Mouse (Mus musculus): Measurements from ENCODE around the gene 1700003F12Rik.

Gene 1700003F12Rik

DNA sequence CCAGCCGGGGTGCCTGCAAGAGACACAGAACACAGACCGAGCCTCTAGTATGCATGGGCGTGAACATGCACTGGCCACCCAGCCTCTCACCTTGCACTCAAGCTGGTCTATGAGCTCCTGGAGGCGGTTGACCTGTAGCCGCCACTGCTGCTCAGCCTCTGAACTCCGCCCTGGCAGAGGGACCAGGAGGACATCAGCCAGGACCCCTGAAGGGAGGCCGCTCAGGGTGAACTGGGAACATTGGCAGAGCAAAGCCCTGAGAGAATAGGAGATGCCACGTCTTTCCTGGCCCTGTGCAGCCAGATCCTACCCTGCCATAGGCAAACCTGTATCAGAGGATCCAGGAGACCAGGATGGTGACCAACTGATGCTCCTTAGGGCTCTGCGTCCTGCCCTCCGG, at the start of gene 1700003F12Rik:
Gene 1700003F12Rik, plus strand, starts transcription at position 375 of the 400 bp plus-strand sequence.
- no peak for DNase-seq (ENCODE audit: low read depth, low spot score)

DNA sequence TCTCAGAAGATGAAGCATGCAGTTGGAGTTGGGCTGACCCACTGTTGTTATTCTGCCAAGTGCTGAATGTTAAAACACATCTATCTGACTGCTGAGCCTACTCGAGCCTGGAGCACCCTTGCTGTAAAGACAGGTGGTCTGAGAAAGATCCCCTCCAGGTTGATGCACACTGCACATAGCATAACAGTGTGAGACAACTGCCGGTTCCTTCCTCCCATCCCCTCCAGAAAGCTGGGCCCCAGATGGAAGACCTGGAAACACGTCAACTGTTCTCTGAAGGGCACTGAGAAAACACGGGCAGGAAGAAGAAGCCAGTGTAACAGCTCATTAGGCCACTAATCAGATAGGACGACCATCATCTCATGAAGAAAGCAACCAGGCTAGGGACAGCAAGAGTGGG, 48.3 kb upstream of the 1700003F12Rik start:
- DNase-seq (ENCODE audit: low read depth, low spot score) = no peak

DNA sequence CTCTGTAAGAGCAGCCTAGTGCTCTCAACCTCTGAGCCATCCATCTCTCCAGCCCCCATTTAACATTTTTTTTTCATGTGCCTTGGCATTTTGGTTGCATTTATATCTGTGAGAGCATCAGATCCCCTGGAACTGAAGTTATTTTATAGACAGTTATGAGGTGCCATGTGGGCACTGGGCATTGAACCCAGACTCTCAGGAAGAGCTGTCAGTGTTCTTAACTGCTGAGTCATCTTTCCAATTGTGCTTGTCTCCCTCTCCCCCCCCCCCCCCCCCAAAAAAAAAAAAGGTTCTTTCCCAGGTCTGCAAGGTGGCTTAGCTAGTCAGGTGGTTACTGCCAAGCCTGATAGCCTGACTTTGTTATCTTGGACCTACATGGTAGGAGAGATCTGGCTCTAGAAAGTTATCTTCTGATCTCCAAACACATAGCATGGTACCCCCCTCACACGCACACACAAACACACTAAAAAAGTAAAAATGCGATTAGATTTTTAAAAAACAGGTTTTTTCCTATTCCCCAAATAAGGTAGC, 47.1 kb upstream of the 1700003F12Rik start:
- no peak for DNase-seq (ENCODE audit: low read depth, low spot score)

DNA sequence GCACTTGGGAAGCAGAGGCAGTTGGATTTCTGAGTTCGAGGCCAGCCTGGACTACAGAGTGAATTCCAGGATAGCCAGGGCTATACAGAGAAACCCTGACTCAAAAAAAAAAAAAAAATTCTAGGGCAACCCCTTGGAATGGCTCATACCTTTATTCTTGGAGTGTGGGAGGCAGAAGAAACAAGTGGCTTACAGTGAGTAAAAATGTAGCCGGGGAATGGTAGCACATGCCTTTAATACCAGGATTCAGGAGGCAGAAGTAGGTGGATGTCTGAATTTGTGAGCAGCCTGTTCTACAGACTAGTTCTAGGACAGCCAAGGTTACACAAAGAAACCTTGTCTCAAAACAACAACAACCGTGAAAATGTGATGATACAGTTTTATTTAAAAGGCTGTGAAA, 46.1 kb upstream of the 1700003F12Rik start:
- DNase-seq (ENCODE audit: low read depth, low spot score) = no peak

DNA sequence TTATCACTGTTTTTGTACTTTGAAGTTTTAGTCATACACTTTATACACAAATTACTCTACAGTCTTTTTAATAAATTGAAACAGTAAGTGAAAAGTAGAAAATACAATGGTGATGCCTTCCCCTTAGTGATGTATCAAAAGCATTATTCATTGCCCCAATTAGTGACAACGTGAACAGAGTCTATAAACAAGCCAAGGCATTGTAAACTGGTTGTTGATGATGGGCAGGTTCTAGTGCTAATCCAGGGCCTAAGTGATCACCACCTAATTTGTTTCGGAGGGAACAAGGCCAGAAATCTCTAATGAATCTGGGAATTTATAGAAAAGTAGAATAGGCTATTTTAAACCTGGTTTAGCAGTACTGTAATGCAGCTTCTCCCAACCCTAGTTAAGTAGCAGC, 39.8 kb upstream of the 1700003F12Rik start:
- DNase-seq (ENCODE audit: low read depth, low spot score) = no peak

DNA sequence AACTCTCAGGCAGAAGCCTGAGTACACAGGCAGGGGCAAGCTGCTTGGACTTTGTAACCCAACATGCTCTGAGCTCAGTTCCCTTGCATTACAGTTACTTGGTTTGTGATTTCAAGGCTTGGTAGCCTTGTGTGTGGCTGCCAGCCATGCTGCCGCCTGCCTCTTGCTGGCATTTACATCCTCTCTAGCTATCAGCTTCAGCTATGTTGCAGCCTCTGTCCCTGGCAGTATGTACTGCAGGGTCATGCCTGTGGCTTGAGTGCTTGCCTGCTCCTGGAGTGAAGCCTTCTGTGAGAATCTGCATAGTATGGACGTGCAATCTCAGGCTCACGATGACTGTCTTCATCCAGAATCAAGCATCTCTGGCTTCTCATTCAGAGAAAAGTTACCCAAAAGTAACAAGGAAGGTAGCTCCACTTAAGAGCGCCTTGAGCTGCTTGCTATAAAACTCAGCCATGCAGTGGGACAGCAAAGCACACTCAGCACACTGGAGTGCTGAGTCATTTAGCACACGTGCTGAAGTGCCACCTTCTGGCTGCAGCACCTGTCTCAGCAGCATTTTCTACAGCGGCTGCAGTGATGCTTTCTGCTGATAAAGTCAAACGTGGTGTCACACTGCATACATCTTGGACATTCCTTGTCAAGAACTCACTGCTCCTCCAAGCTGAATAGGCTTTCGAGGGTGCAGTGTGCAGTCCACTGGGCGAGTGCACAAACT, 39.2 kb upstream of the 1700003F12Rik start:
- no peak for DNase-seq (ENCODE audit: low read depth, low spot score)

DNA sequence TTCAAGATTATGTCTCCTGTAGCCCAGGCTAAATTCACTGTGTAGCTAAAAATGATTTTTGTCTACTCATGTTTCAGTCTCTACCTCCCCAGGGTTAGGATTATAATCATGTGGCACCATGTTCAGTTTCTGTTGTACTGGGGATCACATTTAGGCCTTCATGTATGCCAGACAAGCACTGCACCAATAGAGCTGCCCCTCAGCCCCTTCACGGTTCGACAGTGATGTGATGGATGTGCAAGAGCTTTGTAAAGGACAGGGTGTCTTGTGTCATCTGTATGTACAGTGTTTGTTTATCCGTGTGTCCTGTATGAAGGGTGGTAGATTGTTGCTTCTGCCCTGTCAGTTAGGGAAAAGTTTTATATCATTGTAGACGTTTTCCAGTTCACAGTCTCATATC, 38.4 kb upstream of the 1700003F12Rik start:
- no peak for DNase-seq (ENCODE audit: low read depth, low spot score)

DNA sequence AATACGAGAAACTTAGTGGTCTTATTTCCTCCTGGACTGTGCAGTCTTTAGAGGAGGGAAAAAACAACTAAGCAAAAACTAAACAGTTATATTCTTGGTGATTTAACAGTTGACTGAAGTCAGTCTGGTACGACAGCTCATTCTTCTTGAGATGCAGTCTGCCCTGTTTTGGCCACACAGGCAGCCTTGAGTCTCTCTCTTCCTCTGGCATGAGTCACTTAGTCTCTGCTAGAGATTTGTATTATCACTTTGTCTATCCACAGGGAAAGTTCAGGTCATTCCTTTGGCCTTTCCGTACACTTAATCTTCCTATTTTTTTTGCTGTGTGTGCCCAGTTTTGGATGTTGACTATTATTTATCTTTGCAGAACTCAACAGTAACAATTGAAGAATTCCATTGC, 36.7 kb upstream of the 1700003F12Rik start:
- DNase-seq (ENCODE audit: low read depth, low spot score) = no peak

DNA sequence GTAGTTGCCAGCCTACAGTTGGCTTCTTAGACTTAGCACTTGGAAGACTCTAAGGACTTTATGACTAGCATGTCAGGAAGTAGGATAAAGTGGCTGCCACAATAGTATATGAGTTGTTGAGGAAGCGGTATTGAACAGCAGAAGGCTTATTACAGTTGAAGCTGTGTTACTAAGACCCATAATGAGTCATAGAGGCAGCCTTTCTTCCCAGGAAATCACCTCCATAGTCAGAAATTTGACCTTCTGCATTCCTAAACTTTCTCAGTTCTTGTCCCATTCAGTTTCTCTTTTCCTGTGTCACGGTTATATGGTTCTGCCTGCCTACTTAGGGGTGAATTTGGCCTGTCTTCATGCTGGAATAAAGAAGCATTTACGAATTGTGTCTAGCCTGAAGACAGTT, 29.9 kb upstream of the 1700003F12Rik start:
- DNase-seq (ENCODE audit: low read depth, low spot score) = no peak

DNA sequence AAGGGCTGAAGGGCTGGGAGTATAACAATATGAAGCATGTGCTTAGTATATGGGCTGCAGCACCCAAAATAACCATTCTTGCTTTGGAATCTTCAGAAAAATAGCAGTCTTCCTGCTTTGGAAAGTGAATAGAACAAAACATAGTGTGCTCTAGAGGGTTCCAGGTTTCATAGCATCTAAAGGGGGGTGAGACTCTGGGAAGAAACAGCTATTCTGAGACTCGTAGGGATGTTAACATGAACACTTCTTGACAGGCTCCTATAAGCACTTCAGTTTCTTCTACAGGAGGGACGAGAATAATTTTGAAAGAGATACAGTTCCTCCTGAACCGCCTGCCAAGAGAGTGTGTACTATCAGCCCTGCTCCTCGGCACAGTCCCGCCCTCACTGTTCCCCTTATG, 29.5 kb upstream of the 1700003F12Rik start:
- no peak for DNase-seq (ENCODE audit: low read depth, low spot score)

DNA sequence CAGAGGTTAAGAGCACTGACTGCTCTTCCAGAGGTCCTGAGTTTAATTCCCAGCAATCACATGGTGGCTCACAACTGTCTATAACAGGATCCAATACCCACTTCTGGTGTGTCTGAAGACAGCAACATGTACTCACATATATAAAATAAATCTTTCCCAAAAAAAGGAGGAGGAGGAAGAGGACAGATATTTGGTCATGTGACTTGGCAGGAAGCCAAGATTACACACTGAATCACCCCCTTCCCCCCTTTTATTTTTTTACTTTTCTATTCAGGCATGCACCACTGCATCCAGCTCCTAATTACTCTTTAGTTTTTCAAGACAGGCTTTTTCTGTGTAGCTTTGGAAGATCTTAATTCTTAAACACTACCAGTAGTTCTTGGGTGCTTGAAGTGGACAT, 25.4 kb upstream of the 1700003F12Rik start:
- no peak for DNase-seq (ENCODE audit: low read depth, low spot score)

DNA sequence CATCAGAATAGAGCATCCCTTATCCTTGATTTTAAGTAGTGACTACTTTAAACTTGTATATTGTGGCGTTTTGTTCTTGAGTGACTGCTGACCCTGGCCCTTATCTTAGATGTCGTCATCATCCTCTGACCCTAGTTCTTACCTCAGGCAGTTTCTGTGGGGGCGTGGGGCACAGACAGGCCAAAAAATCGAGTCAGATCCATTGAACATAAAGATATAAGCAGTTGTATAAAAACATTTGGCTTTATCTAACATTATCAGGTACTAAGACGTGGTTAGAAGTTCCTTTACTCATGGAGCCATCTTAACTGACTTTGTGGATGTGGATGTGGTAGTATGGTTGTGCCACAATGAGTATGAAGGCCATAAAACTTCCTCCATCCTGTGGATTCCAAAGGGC, 24.6 kb upstream of the 1700003F12Rik start:
- no peak for DNase-seq (ENCODE audit: low read depth, low spot score)

DNA sequence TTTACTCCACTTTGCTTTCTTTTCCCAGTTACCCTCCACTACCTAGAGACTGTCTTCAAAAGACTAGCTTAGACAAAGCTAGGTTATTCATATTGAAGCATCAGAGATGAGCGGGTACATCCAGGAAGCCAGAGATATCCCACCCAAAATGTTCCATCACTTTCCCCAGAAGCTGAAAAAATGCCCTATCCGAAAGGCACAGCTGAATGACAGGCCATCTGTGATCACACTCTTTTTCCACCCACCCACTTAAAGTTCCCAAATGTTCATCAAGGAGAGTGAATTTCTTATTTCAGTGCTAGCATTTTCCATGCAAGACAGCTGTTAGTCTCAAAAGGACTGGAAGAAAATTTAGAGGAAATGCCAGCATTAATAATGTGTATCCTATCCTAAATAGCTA, 21.6 kb upstream of the 1700003F12Rik start:
- no peak for DNase-seq (ENCODE audit: low read depth, low spot score)

DNA sequence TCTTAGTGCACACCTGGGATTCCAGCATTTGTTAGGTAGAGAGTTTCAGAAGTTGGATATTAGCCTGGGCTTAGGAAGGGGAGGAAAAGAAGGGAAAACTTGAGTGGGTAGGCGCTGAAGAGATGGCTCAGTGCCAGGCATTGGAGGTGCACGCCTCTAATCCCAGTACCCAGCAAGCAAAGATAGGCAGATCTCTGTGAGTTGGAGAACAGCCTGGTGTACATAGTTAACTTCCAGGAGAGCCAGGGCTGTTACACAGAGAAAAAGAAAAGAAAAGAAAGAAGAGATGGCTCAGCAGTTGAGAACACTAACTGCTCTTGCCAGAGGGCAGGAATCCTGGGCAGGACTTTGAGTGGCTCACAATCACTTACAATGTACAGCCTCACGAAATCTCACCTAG, 20.4 kb upstream of the 1700003F12Rik start:
- DNase-seq (ENCODE audit: low read depth, low spot score) = no peak

DNA sequence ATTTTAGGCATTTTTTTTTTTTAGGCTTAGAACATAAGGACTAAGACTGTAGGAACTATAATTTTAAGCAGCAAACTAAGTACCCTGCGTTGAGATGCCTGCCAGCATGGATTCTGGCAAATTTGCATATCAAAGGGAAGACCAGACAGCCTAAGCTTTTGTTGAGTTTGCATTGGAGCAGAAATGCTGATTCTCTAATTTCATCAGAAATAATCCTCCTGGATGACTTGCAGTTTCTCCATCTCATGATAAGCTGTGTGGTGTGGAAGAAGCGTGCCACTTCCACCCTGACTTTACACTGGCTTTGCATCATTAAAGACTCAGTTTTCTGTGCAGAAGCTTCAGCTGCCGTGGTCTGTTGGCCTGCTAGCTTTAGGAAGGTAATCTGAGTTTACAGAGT, 14.0 kb upstream of the 1700003F12Rik start:
- no peak for DNase-seq (ENCODE audit: low read depth, low spot score)

DNA sequence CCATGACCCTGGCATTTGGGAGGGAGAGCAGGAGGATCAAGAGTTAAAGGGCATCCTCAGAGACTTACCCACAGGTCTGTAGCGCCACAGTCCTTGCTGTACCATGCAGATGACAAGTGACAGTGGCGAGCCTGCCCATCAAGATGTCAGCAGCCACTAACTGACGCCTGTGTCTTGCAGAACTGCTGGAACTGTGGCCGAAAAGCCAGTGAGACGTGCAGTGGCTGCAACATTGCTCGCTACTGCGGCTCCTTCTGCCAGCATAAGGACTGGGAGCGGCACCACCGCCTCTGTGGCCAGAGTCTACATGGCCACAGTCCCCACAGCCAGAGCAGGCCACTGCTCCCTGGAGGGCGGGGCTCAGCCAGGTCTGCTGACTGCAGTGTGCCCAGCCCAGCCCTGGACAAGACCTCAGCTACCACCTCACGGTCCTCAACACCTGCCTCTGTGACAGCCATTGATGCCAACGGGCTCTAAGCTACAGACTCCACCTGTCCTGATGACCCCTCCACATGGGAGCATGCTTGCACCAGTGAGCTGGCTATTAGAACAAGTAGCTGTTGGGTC, 12.1 kb upstream of the 1700003F12Rik start:
- no peak for DNase-seq (ENCODE audit: low read depth, low spot score)

DNA sequence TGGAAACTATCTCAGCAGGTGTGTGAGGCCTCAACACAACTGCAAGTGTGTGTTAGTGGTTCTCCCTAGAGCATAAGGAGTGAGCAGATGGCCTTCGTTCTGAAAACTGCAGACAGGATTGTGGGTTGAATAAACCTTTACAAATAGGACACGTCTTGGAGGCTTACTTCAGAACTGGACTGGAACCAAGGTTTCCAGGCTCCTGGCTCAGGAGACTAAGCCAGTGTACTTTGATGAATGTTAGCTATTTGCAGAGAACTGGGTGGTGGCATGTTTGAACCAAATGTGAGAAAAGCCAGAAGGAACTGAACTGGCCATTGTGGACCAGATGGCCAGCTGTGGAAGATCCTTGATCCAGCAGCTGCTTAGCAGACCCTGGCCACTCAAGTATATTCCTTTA, 8.6 kb upstream of the 1700003F12Rik start:
- no peak for DNase-seq (ENCODE audit: low read depth, low spot score)

DNA sequence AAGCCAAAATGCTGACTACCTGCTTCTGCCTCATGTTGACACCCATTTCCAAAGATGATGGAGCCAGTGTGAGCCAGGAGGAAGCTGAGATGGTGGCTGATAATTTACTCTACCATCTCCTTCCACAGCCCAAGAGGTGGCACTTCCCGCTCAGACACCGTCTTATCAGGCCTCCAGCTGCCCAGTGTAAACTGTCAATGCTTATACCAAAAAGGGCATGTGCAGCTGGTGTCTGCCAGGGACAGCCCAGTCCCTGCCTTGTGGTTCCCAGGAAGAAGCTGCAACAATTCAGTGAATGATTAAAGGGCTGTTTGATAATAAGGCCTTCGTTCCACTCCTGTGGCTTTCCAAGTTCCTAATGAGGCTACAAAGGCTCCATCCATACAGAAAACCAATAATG, 8.2 kb upstream of the 1700003F12Rik start:
- no peak for DNase-seq (ENCODE audit: low read depth, low spot score)

DNA sequence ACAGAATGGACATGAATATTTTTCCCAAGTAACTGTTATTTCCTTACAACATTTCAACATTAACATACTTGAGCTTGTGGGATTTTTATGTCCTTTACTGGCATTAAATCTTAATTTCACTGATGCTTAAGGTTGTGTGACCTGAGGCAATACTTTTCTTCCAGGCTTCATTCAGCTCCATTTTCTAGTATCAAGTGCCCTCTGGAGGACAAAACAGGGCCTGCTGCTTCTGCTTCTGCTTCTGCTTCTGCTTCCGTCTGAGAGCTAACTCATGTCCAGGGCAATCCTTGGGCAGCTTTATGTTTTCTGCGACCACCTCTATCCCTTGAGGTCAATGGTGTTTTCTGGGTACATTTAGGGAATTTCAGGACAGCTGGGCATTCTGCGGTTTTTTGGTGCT, 7.2 kb upstream of the 1700003F12Rik start:
- DNase-seq (ENCODE audit: low read depth, low spot score) = no peak

DNA sequence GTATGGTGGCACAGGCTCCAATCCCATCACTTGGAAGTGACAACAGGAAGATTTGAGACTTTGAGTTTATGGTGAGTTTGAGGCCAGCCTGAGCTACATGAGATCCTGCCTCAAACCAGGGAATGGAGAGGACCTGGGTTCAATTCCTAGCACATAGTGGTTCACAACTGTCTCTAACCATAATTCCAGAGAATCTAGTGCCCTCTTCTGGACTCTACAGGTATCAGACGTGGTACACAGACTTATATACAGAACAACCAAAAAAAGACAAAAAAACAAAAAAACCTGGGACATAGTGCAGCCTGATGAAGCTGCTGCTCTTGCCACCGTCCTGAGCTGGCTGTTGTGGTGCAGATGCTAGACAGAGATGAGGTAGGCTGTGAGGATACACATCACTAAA, 5.3 kb upstream of the 1700003F12Rik start:
- DNase-seq (ENCODE audit: low read depth, low spot score) = no peak

DNA sequence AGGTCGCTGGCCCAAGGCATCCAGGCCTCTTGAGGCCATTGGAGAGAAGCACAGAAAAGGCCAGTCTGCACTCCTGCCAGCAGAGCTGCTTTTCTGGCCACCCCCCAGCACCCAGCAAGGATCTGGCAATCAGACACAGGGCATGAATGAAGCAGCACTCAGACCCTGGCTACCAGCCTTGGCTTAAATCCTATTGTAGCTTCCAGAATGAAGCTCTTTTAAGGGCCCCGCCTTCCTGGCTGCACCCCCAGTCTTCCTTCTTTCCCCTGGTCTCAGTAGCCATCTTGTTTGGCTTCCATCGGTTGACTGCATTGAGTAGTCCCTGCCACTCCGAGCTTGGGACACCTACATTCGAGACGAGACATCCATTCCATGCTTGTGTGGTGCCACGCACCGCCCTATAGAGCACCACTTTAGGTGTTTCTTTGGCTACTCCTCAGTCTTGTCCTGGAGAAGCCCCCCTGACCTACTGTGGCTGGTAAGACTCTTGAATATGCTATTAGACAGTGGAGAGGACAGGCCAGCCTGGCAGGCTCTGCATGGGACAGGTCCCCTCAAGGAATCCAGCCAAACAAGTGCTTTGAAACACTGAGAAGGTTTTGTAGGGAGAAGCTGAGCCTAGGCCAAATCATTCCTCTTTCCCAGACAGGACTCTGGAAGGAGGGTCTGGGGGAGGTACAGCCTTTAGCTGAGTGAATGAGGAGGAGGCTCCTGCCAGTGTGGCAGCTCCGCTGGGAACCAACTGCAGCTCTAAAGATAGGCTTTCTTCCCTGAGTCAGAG, 3.1 kb upstream of the 1700003F12Rik start:
- DNase-seq (ENCODE audit: low read depth, low spot score) = no peak

DNA sequence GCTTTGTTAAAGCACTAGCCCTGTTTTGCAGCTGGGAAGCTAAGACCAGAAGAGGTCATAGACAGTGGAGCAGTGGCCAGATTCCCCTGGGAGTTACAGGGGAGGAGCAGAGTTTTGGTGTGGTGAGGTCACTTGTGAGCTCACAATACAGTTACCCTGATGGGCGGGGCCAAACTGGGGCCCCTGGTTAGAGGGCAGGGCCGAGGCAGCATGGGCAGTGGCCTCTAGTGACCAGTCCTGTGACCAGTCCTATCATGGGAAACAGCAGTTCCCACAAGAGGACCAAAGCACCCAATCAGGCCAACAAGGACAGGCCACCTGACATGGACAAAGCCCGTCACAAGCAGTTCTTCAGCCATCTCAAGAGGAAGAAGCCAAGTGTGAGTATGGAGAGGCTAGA, 1.8 kb downstream of the 1700003F12Rik start:
- no peak for DNase-seq (ENCODE audit: low read depth, low spot score)

Measured in CD4-positive helper T cell, adult 2 months (primary cell).